Mouse (Mus musculus) kidney, postnatal 4 days (tissue): Measurements from ENCODE around the gene Maml2.

Experiments used
- DNase-seq, 2 experiments: peaks; one replicate each; pipeline ENCODE4 v3.0.0; 2021; ENCODE audit warnings: mixed read lengths in 2 of 2

The Maml2 gene

GRCm38 (mm10) chr9:13497016-13497415 lies 199.3 kb downstream of the Maml2 start:
- no peak for DNase-seq

- peak; percentile 74 to 78 for DNase-seq
Observed at GRCm38 (mm10) chr9:13497690-13498333, 200.1 kb downstream of the Maml2 start.

- DNase-seq, result no peak
Observed at GRCm38 (mm10) chr9:13500045-13500444, 202.3 kb downstream of the Maml2 start.

- no peak for DNase-seq
Observed at GRCm38 (mm10) chr9:13505024-13505423, 207.3 kb downstream of the Maml2 start.

- peak; percentile 80 to 84 for DNase-seq
Observed at GRCm38 (mm10) chr9:13506956-13507821, 209.4 kb downstream of the Maml2 start.

- DNase-seq, result no peak
Observed at GRCm38 (mm10) chr9:13507822-13508188, 210.0 kb downstream of the Maml2 start.

- no peak for DNase-seq
Observed at GRCm38 (mm10) chr9:13509751-13510150, 212.0 kb downstream of the Maml2 start.

- DNase-seq, result no peak
Observed at GRCm38 (mm10) chr9:13510621-13511369, 213.0 kb downstream of the Maml2 start.

GRCm38 (mm10) chr9:13513135-13513534 lies 215.4 kb downstream of the Maml2 start:
- no peak for DNase-seq

- DNase-seq, result no peak
Observed at GRCm38 (mm10) chr9:13514435-13514834, 216.7 kb downstream of the Maml2 start.

GRCm38 (mm10) chr9:13515976-13516375 lies 218.2 kb downstream of the Maml2 start:
- DNase-seq, result no peak

GRCm38 (mm10) chr9:13518031-13518430 lies 220.3 kb downstream of the Maml2 start:
- DNase-seq, result no peak

GRCm38 (mm10) chr9:13518441-13518971 lies 220.7 kb downstream of the Maml2 start:
- DNase-seq, result no peak

- no peak for DNase-seq
Observed at GRCm38 (mm10) chr9:13522061-13522820, 224.5 kb downstream of the Maml2 start.

- no peak for DNase-seq
Observed at GRCm38 (mm10) chr9:13523046-13523445, 225.3 kb downstream of the Maml2 start.

- DNase-seq, result no peak
Observed at GRCm38 (mm10) chr9:13525075-13525474, 227.3 kb downstream of the Maml2 start.

- DNase-seq, result peak in 1 of 2 experiments; percentile 49
Observed at GRCm38 (mm10) chr9:13525561-13526255, 228.0 kb downstream of the Maml2 start.

- DNase-seq, result no peak
Observed at GRCm38 (mm10) chr9:13530575-13530974, 232.8 kb downstream of the Maml2 start.

- DNase-seq, result peak; percentile 31 to 43
Observed at GRCm38 (mm10) chr9:13533076-13533707, 235.4 kb downstream of the Maml2 start.

GRCm38 (mm10) chr9:13535803-13536202 lies 238.0 kb downstream of the Maml2 start:
- no peak for DNase-seq
